Mouse (Mus musculus) cerebellum, postnatal 25 days (tissue): Measurements from ENCODE around the gene Apoc3.
A peak's percentile ranks its signal among the peaks of the same experiment; 100 is the strongest.

Source experiments
- DNase-seq, 2 experiments: peaks; one replicate each; pipeline ENCODE4 v3.0.0; 2021; ENCODE audit warnings: mixed read lengths in 2 of 2

Gene Apoc3

GRCm38 (mm10) chr9:46229573-46230449, 5.6 kb downstream of the Apoc3 start:
- peak; percentile 91 to 92 for DNase-seq

DNA sequence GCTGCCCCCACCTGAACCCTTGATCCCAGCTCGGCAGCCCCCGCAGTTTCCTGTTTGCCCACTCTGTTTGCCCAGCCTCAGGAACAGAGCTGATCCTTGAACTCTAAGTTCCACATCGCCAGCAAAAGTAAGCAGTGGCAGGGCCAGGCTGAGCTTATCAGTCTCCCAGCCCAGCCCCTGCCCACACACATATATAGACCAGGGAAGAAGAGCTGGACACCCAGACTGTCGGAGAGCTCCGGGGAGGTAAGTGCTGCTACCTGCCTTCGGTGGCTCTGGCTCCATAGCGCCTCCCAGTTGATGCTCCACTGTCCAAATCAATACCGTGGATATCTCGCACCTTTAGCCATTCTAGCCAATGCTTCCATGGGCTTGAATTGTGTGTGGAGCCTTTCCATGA, 6.9 kb downstream of the Apoc3 start, which contains the start of gene Apoa1:
Gene Apoa1, plus strand, starts transcription at position 90 of the 400 bp plus-strand sequence.
- no peak for DNase-seq

DNA sequence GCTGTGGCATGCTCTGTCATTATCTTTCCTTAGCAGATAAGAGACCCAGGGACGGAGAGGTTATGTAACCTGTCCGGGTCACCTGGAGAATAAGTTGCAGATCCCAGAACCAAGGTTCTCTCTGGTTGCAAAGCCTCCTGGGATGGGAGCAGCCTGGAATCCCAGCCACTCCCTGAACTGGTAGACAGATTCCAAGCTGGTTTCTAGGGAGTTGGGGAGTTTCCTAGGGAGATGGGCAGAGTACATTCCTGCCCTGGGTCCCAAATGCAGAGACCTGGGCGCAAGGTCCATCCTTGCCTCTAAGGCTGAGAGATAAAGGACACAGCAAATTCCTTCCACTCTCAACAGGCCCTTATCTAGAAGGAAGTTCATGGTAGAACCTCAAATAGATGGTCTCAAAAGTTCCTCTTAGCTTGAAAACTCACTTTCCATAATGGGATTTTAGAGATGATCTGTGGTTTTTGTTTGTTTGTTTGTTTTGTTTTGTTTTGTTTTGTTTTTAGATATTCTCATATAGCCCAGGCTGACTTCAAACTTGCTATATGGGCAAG, 8.3 kb downstream of the Apoc3 start:
- no peak for DNase-seq

- no peak for DNase-seq
Measured at GRCm38 (mm10) chr9:46224945-46225660, 10.3 kb downstream of the Apoc3 start.

GRCm38 (mm10) chr9:46224101-46224500, 11.3 kb downstream of the Apoc3 start:
- no peak for DNase-seq

DNA sequence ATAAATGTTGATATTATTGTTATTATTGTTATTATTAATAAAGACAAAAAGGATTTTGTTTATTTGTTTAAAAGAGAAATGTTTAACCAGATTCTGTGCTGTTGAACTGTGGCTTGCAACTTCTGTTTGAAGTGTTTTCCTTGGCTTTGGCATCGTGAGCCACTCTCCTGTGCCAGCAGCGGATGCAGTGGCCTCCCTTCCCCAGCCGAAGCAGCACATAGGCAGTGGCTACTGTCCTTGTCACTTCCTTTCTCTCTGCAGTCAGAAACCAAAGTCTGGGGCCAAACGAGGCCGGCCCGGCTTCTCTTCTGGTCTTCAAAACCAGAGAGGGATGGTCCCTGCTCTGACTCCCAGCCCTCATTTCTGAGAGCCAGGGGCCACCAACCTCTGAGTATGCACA, 12.3 kb downstream of the Apoc3 start:
- no peak for DNase-seq

GRCm38 (mm10) chr9:46218176-46218575, 17.3 kb downstream of the Apoc3 start:
- DNase-seq, result no peak

GRCm38 (mm10) chr9:46216744-46217470, 18.5 kb downstream of the Apoc3 start:
- no peak for DNase-seq

DNA sequence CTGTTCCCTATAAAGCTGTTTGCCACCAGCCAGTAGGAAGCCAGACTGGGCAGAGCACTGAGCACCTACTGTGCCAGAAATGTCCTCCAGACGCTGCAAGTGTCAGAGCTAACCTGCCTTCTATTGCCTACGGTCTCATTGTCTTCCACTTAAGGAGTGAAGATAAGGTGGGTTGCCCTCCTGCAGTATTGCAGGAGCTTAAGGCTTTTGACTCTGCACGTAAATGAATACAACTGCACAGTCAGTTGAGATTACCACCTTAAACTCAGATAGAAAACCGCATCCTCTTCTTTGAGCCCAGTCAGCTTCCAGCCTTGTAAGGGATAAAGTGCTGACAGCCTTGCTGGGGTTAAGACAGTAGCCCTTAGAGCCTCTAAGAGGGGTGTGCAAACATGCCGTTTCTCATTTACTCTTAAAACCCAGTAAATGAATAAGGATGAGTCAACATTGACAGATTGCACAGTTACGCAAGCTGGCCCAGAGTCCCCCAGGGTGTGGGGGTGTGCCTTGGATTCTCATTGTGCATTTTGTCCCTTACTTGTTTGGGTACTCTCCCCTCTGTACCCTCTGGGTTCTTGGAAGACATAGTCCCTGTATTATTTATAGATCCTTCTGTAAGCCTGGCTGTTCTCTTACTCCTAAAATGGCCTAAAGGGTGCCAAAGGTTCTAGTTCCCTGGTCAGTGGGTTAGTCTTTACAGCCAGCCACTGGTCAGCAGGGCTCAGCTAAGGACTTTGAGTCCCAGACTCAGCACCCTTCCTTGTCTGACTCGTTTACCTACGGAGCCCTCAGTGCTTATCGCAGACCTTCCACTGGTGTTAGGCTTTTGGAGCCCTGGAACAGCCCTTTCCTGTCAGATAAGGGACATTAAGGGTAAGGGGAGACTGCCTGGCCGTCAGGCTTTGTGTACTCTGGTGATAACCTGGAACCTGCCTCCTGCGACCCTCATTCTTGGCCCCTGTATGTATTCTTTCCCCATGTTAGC, 19.8 kb downstream of the Apoc3 start:
- peak; percentile 65 to 72 for DNase-seq

DNA sequence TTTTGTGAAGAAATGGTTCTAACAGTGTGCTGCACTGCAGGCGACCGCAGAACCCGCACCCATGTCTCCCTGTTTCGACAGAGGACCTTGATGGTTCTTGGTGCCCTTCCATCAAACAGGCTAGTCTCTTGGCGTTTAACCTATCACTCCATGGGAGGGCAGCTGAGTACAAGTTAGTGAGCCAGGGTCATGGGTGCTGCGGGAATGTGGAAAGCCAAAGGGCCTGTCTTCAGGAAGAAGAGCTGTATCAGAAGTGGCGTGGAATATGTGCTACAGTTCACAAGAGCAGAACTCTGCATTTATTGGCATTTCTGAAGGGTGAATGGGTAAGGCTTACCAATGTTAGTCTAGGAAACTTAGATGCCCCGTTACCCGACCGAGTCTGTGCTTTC, 20.5 kb downstream of the Apoc3 start:
- no peak for DNase-seq

DNA sequence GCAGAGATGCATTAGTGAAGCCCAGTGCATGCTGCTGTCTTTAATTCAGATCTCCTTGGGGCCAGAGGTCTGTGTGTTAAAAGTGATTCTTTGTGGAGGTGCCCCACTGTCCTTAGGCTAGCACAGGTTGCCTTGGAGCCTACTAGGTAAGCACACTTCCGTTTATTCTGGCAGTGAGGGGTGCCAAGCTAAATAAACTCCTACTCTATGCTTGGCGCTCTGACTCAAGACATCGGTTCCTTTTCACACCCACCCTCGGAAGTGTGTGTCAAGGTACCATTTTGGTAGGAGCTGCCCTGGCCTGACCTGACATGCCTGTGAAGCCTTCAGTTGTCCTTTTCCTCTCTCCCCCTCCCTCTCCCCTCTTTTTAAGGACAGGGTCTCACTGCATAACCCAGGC, 21.2 kb downstream of the Apoc3 start:
- DNase-seq, result no peak

DNA sequence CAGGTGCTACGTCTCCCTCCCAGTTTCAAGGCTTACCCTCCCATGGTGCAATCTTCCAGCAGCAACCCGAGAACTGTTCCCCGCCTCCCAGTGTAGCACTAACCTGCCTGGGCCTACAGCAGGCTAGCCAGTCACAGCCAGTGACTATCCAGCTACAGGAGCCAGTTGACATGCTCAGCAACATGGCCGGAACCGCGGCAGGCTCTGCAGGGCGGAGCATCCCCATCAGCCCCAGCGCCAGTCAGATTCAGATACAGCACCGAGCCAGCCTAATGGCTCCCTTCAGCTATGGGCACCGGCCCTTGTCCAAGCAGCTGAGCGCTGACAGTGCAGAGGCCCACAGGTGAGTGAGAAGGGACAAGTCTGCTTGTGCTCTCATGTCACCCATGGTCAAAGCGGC, 25.0 kb downstream of the Apoc3 start:
- no peak for DNase-seq

GRCm38 (mm10) chr9:46208401-46208974, 26.9 kb downstream of the Apoc3 start:
- peak; percentile 58 to 61 for DNase-seq

DNA sequence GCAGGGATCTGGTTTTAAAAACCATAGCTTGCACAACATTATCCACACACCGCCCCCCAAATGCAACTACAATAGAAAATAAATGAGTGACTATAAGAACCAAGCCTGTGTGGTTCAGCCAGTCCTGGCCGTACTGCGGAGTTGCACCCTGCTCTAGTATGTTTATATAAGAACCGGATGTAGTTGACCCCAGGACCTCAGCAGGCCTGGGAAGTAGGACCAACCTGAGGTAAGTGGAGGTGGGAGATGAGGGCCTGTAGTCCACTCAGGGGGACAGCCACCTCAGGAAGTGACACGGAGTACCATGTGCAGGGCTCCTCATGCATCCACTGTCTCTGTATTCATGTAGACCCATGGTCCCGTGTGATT, 28.0 kb downstream of the Apoc3 start:
- no peak for DNase-seq

DNA sequence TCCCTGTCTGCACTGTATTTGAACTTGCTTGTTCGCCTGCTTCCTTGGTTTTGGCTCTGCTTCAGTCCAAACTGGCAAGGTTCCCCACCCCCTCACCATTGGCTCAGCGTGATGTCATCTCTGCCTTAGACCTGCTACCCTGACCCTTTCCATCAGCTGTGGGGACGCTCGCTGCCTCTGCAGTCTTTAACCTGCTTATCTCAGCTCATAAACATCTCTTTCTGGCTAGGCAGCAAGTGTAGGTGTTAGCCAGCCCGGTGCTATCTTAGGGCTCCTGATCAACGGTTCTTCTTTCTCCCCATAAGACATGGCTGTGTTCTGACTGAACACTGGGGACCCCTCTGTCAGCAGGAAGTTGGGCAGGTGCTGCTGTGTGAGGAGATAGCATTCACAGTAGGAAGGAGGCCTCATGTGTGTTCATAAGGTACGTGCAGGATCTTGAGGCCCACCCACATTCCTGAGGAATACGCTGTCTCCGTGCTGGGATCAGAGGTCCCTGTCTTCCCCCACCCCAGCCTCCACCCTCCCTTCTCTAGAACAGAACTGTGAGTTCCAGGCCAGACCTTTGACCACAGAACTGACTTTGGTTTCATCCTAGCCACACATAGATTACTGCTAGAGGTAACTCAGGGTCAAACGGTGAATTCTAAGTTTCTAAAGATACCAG, 28.5 kb downstream of the Apoc3 start:
- peak; percentile 46 to 58 for DNase-seq

DNA sequence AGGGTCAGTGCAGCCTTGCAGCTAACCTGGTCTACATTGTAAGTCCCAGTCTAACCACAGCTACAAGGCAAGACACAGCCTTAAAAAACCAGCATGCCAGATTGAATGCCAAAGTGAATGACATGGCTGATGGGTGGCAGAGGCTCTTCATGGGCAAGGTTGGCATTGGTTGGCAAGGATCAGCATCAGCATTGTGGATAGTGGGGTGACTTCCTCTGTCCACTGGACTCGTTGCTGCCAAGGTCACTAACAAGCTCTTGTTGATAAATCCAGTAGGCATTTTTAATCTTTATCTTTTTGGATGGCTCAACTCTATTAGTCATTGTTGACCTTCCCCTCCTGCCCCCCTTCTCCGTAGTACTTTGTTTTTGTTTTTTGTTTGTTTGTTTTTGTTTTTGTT, 35.8 kb downstream of the Apoc3 start:
- DNase-seq, result no peak

GRCm38 (mm10) chr9:46198936-46199335, 36.5 kb downstream of the Apoc3 start:
- DNase-seq, result no peak

GRCm38 (mm10) chr9:46198461-46198860, 37.0 kb downstream of the Apoc3 start:
- no peak for DNase-seq

DNA sequence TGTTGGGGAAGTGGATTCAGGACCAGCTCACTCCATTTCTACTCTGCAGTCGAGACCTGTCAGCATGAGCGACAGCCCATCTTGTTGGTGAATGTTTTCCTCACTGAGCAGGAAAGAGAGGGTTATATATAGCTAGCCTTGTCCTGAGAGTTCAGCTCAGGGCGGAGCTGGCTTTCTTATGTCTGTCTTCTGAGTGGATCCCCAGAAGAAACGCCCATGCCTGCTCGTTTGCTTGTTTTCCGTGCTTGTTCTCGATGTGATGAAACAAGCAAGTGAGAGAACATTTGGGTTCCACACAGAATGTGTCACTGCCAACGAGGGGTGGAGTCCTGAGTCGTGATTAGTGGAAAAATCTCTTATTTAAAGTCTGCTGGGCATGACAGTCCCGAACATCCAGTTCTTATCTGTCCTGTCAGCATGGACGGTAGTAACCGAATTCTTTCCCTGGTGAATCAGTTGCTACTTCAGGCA, 38.7 kb downstream of the Apoc3 start:
- DNase-seq, result no peak

GRCm38 (mm10) chr9:46194809-46195208, 40.6 kb downstream of the Apoc3 start:
- DNase-seq, result no peak

DNA sequence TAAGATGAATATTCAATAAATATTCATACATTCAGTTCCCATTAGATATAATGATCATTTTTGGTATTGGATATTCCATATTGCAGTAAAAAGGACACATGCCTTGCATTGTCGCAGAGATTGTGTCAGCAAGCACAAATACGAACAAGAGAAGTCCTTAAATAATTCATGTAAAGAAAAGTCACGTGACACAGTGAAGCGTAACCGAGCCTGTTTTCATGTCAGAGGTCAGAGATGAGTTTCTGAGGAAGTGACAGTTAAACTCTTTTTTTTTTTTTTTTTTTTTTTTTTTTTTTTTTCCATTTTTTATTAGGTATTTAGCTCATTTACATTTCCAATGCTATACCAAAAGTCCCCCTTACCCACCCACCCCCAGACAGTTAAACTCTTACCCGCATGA, 42.8 kb downstream of the Apoc3 start:
- DNase-seq, result no peak
